Mouse (Mus musculus): ENCODE measurements at regions not wholly inside any gene's neighbourhood (a gene's known extent, or its start where the extent isn't known, plus 50 kb on each side); places are given as distances from the start of the nearest gene placed in this dataset.

GRCm38 (mm10) chr15:11453997-11454396 lies 54.5 kb upstream of the Tars start:
- no peak overlapping the region for H3K4me2 ChIP-seq (ENCODE audit: low read depth, low read length)
- H3K36me3 ChIP-seq (ENCODE audit: control insufficient read depth, insufficient read depth) = no peaks in the 10 kb centered on the region
- no peak for ATAC-seq (ENCODE audit: low read depth)
- no peak overlapping the region for H3K4me3 ChIP-seq (ENCODE audit: low read depth, low read length)
- no peaks in the 10 kb centered on the region for H3K9me3 ChIP-seq (replicated peaks; ENCODE audit: control insufficient read depth, low read length)
- no peak overlapping the region for H3K9ac ChIP-seq (ENCODE audit: low read depth, low read length)
- no peaks in the 10 kb centered on the region for H3K27me3 ChIP-seq (ENCODE audit: control insufficient read depth, insufficient read depth, low read depth, low read length)
- WGBS (ENCODE audit: insufficient replicate concordance) = 41% methylated on average over 1 of the region's 1 CpGs
- H3K27ac ChIP-seq (ENCODE audit: low read length) = no peak overlapping the region
- H3K4me1 ChIP-seq (ENCODE audit: control insufficient read depth, low read depth, low read length) = no peaks in the 10 kb centered on the region

- Histone ChIP-seq H3K4me2 (ENCODE audit: low read depth, low read length) (no peak overlapping the region), H3K4me3 (ENCODE audit: low read depth, low read length) (no peak overlapping the region), H3K36me3 (ENCODE audit: control insufficient read depth, insufficient read depth) (no peaks in the 10 kb centered on the region), H3K27ac (ENCODE audit: low read length) (no peak overlapping the region), H3K9ac (ENCODE audit: low read depth, low read length) (no peak overlapping the region), H3K27me3 (ENCODE audit: control insufficient read depth, insufficient read depth, low read depth, low read length) (no peaks in the 10 kb centered on the region), H3K4me1 (ENCODE audit: control insufficient read depth, low read depth, low read length) (no peaks in the 10 kb centered on the region), H3K9me3 (replicated peaks; ENCODE audit: control insufficient read depth, low read length) (no peaks in the 10 kb centered on the region)
- no peak for ATAC-seq (ENCODE audit: low read depth)
- WGBS (ENCODE audit: insufficient replicate concordance) = 10% methylated on average over 1 of the region's 1 CpGs
Measured at GRCm38 (mm10) chr15:11451635-11452034, 52.2 kb upstream of the Tars start.
